Comparison of ENCODE assay signal across 33 mouse cellular contexts in genomic region chr3:87891481-87891880, GRCm38 (mm10).
"Had no signal": no experiment of that assay in that cellular context is flagged by ENCODE, and none has a peak within 500 bp of the region (broad histone marks: within the 10 kb centered on the region; RNA-seq: fewer than 3 reads in every experiment).

No protein-coding gene starts in this region.

- H3K4me3 ChIP-seq: heart, embryonic 13.5 days; heart, embryonic 15.5 days; hindbrain, embryonic 10.5 days; hindbrain, embryonic 12.5 days; hindbrain, embryonic 13.5 days; hindbrain, embryonic 15.5 days; intestine, embryonic 15.5 days; kidney, embryonic 15.5 days; layer of hippocampus, adult 2 months; left cerebral cortex, adult 2 months had no signal

- H3K36me3 ChIP-seq: heart, embryonic 13.5 days; heart, embryonic 15.5 days; hindbrain, embryonic 10.5 days; hindbrain, embryonic 12.5 days; hindbrain, embryonic 13.5 days; hindbrain, embryonic 15.5 days; intestine, embryonic 15.5 days; kidney, embryonic 15.5 days had no signal

- H3K9me3 ChIP-seq: heart, embryonic 15.5 days; hindbrain, embryonic 12.5 days; hindbrain, embryonic 13.5 days; hindbrain, embryonic 15.5 days; intestine, embryonic 15.5 days; kidney, embryonic 15.5 days had no signal

- DNase-seq: heart, postnatal 10 days; heart, postnatal 14 days; heart, postnatal 36 days; heart, postnatal 4 days; kidney, adult 11 months; kidney, adult 18-20 months; kidney, adult 2 months; kidney, adult 8-10 months; kidney, adult 9 months; kidney, postnatal 10 days; kidney, postnatal 14 days; kidney, postnatal 25 days; kidney, postnatal 36 days; kidney, postnatal 4 days; layer of hippocampus, adult 9-11 months; layer of hippocampus, postnatal 36 days had no signal

- H3K4me2 ChIP-seq: heart, embryonic 13.5 days; heart, embryonic 15.5 days; hindbrain, embryonic 12.5 days; hindbrain, embryonic 13.5 days; hindbrain, embryonic 14.5 days; hindbrain, embryonic 15.5 days; intestine, embryonic 15.5 days; kidney, embryonic 15.5 days had no signal

- ATAC-seq: hindbrain, embryonic 16.5 days; hindbrain, postnatal 0 days; inflammation-experienced regulatory T-cells, adult 6 months; intestine, embryonic 15.5 days; intestine, embryonic 16.5 days; intestine, postnatal 0 days had no signal

- H3K4me1 ChIP-seq: heart, embryonic 13.5 days; hindbrain, embryonic 10.5 days; hindbrain, embryonic 12.5 days; hindbrain, embryonic 13.5 days; hindbrain, embryonic 15.5 days; intestine, embryonic 15.5 days had no signal

- H3K27ac ChIP-seq: heart, embryonic 13.5 days; heart, embryonic 15.5 days; hindbrain, embryonic 10.5 days; hindbrain, embryonic 12.5 days; hindbrain, embryonic 13.5 days; hindbrain, embryonic 14.5 days; hindbrain, embryonic 15.5 days; hindbrain, postnatal 0 days; intestine, embryonic 15.5 days; kidney, embryonic 15.5 days; kidney, postnatal 0 days; layer of hippocampus, adult 2 months; left cerebral cortex, adult 2 months had no signal

- H3K9ac ChIP-seq: heart, embryonic 13.5 days; heart, embryonic 15.5 days; hindbrain, embryonic 12.5 days; hindbrain, embryonic 13.5 days; hindbrain, embryonic 14.5 days; hindbrain, embryonic 15.5 days; intestine, embryonic 15.5 days; kidney, embryonic 15.5 days had no signal

- H3K27me3 ChIP-seq: heart, embryonic 13.5 days; heart, embryonic 15.5 days; hindbrain, embryonic 12.5 days; hindbrain, embryonic 13.5 days; hindbrain, embryonic 15.5 days; intestine, embryonic 15.5 days; kidney, embryonic 15.5 days had no signal
